ENCODE assay signal across 8 mouse cellular contexts in the genomic region with DNA sequence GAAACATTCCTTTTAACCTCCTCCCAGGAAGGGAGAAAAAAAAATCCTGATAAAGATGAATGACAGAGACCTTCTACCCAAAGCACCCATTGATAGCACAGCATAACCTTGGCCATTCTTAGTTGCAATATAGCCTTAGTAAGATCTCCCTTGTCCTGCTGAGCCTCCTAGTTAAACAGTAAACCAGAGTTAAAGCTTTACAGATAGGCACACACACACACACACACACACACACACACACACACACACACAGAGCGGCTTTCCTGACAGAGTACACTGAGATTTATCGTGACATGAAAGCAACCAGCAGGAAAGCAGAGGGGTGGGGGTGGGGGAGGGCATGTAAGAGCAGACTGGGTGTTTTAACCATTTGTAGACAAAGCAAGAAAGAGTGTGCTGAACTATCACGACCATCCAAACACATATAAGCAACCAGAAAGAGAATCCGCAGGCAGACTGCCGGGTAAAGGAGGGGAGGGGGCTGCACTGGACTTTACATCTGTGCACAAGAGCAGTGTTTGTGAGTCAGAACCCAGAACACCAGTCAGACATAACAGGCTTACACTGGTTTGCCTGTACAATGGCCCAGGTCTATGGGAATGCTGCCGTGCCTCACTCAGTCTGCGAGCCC. TPM values are rescaled to one million over a fixed set of nuclear protein-coding genes. Genes with fewer than 3 reads are reported as not detected.
DNase-seq lines count a peak whose midpoint lies in the region; ATAC-seq and TF ChIP-seq lines count a peak whose summit lies in the region.

No protein-coding gene starts in this region.

- peak; percentile 58 for DNase-seq in ZHBTc4 (ENCODE audit: low read depth, low spot score)
- peak; percentile 68 for DNase-seq in embryonic facial prominence, embryonic 10.5 days (ENCODE audit: low spot score)
- peak; percentile 79 for DNase-seq in kidney, adult 2 months
- DNase-seq in layer of hippocampus, postnatal 10 days (ENCODE audit: low spot score in 2 of 2) = no peak
- DNase-seq in right cerebral cortex, postnatal 25 days = no peak
- no peak for DNase-seq in urinary bladder, postnatal 36 days (ENCODE audit: low spot score in 2 of 2)
- no peak for DNase-seq in thymus, adult 2 months

- ATAC-seq in liver, embryonic 16.5 days (ENCODE audit: low read depth) = peak; percentile 86

- H3K9ac ChIP-seq in liver, embryonic 16.5 days (ENCODE audit: low read depth, low read length) = no peak overlapping the region

- H3K27ac ChIP-seq in embryonic facial prominence, embryonic 10.5 days (replicated peaks) = peak overlapping the region; percentile 83
- no peak overlapping the region for H3K27ac ChIP-seq in kidney, adult 2 months (ENCODE audit: insufficient read depth, low read depth, low read length)
- peak overlapping the region; percentile 67 for H3K27ac ChIP-seq in liver, embryonic 16.5 days (ENCODE audit: low read length)
- H3K27ac ChIP-seq in thymus, adult 2 months (ENCODE audit: control insufficient read depth, insufficient read depth, low read length) = no peak overlapping the region

- peak overlapping the region; percentile 32; the same call in 1 of the 2 replicates for H3K4me3 ChIP-seq in embryonic facial prominence, embryonic 10.5 days
- no peak overlapping the region for H3K4me3 ChIP-seq in kidney, adult 2 months (ENCODE audit: insufficient read depth, low read depth, low read length)
- no peak overlapping the region for H3K4me3 ChIP-seq in liver, embryonic 16.5 days (ENCODE audit: low read depth, low read length)
- no peak overlapping the region for H3K4me3 ChIP-seq in thymus, adult 2 months (ENCODE audit: control insufficient read depth, insufficient read depth, low read length)

- TF ChIP-seq POLR2A in kidney, adult 2 months (IDR thresholded peaks at IDR 0.05; ENCODE audit: low read depth, low read length) = no peak
- TF ChIP-seq POLR2A in thymus, adult 2 months (IDR thresholded peaks at IDR 0.05; ENCODE audit: control insufficient read depth, extremely low read depth, insufficient read depth, low read length, poor library complexity) = no peak

- no peak overlapping the region for H3K4me2 ChIP-seq in liver, embryonic 16.5 days (ENCODE audit: low read depth, low read length)

- TF ChIP-seq CTCF in kidney, adult 2 months (conservative IDR thresholded peaks at IDR 0.05; ENCODE audit: insufficient read depth, insufficient read length, low read depth, low read length) = no peak
- no peak for TF ChIP-seq CTCF in thymus, adult 2 months (IDR thresholded peaks at IDR 0.05; ENCODE audit: borderline replicate concordance, control insufficient read depth, extremely low read depth, insufficient read depth, low read length, poor library complexity)

- peaks cover 64% of the 10 kb centered on the region for H3K36me3 ChIP-seq in embryonic facial prominence, embryonic 10.5 days (replicated peaks)
- H3K36me3 ChIP-seq in kidney, adult 2 months (ENCODE audit: control insufficient read depth, insufficient read depth, low read length) = no peaks in the 10 kb centered on the region
- no peaks in the 10 kb centered on the region for H3K36me3 ChIP-seq in liver, embryonic 16.5 days (ENCODE audit: control insufficient read depth, insufficient read depth)
- H3K36me3 ChIP-seq in thymus, adult 2 months (ENCODE audit: control insufficient read depth, insufficient read depth, low read length) = no peaks in the 10 kb centered on the region

- peaks cover 71% of the 10 kb centered on the region for H3K4me1 ChIP-seq in embryonic facial prominence, embryonic 10.5 days
- peaks cover 6% of the 10 kb centered on the region; the same call in 1 of the 2 replicates for H3K4me1 ChIP-seq in kidney, adult 2 months (ENCODE audit: control insufficient read depth, insufficient read depth, low read length)
- no peaks in the 10 kb centered on the region for H3K4me1 ChIP-seq in liver, embryonic 16.5 days (ENCODE audit: control insufficient read depth, low read depth, low read length)
- H3K4me1 ChIP-seq in thymus, adult 2 months (replicated peaks; ENCODE audit: control insufficient read depth, insufficient read depth, low read length) = no peaks in the 10 kb centered on the region

- no peaks in the 10 kb centered on the region for H3K9me3 ChIP-seq in embryonic facial prominence, embryonic 10.5 days
- H3K9me3 ChIP-seq in liver, embryonic 16.5 days (replicated peaks; ENCODE audit: control insufficient read depth, low read length) = no peaks in the 10 kb centered on the region

- 3% methylated on average over 7 of the region's 7 CpGs for WGBS in embryonic facial prominence, embryonic 10.5 days
- 19% methylated on average over 7 of the region's 7 CpGs for WGBS in kidney, adult 2 months
- 54% methylated on average over 7 of the region's 7 CpGs for WGBS in liver, embryonic 16.5 days (ENCODE audit: insufficient replicate concordance)
- WGBS in thymus, adult 2 months = 68% methylated on average over 7 of the region's 7 CpGs

- H3K27me3 ChIP-seq in embryonic facial prominence, embryonic 10.5 days (replicated peaks; ENCODE audit: low read depth, poor library complexity, severe bottlenecking) = no peaks in the 10 kb centered on the region
- H3K27me3 ChIP-seq in kidney, adult 2 months (replicated peaks; ENCODE audit: control insufficient read depth, insufficient read depth, low read length) = no peaks in the 10 kb centered on the region
- no peaks in the 10 kb centered on the region for H3K27me3 ChIP-seq in liver, embryonic 16.5 days (ENCODE audit: control insufficient read depth, insufficient read depth, low read depth, low read length)
- H3K27me3 ChIP-seq in thymus, adult 2 months (ENCODE audit: control insufficient read depth, insufficient read depth, low read length) = no peaks in the 10 kb centered on the region

RNA-seq across cellular contexts. Expression of a gene that starts 58.7 kb away (rescaled TPM):
- polyA plus RNA-seq in embryonic facial prominence, embryonic 10.5 days (2016; fragmentation: Nextera tagmentation; extraction: Ambion mirVana) = 90.0 and 94.0 TPM in 2 replicates
- polyA plus RNA-seq in kidney, adult 2 months (2012; rRNA removed) = 0.09 and 0.10 TPM in 2 replicates
- polyA plus RNA-seq in liver, embryonic 16.5 days (2015; fragmentation: Nextera tagmentation; extraction: Ambion mirVana) = 1.1 and 1.3 TPM in 2 replicates
- under 1 TPM; 0.11 to 0.16 TPM for total RNA-seq in layer of hippocampus, postnatal 10 days (2021)
- polyA plus RNA-seq in thymus, adult 2 months (2012; rRNA removed) = 0.05 TPM in 1 of 2 replicates, not detected in the other

Comparison
In these comparisons a context has a peak if more than half of its experiments do, and no peak if none do; other contexts are left out.
1. DNase-seq: peak in ZHBTc4 (single experiment), embryonic facial prominence, embryonic 10.5 days (single experiment) and kidney, adult 2 months (single experiment); none in layer of hippocampus, postnatal 10 days (0 of 2), right cerebral cortex, postnatal 25 days (single experiment), urinary bladder, postnatal 36 days (0 of 2) and thymus, adult 2 months (single experiment).
2. H3K27ac ChIP-seq: peak in embryonic facial prominence, embryonic 10.5 days (single experiment) and liver, embryonic 16.5 days (single experiment); none in kidney, adult 2 months (single experiment) and thymus, adult 2 months (single experiment).
3. RNA of a gene that starts 58.7 kb away (polyA plus RNA-seq): 90.0 to 94.0 TPM in embryonic facial prominence, embryonic 10.5 days; 1.1 to 1.3 TPM in liver, embryonic 16.5 days, 0.09 to 0.10 TPM in kidney, adult 2 months and 0.05 TPM in thymus, adult 2 months; every median in the first group is over 10 times any median in the second.